Mouse (Mus musculus) cerebellum, postnatal 25 days (tissue): ENCODE results near the gene Cabin1.
A peak's percentile ranks its signal among the peaks of the same experiment; 100 is the strongest.

Source experiments
- DNase-seq, 2 experiments: peaks; one replicate each; pipeline ENCODE4 v3.0.0; 2021; ENCODE audit warnings: mixed read lengths in 2 of 2

Cabin1 gene

DNA sequence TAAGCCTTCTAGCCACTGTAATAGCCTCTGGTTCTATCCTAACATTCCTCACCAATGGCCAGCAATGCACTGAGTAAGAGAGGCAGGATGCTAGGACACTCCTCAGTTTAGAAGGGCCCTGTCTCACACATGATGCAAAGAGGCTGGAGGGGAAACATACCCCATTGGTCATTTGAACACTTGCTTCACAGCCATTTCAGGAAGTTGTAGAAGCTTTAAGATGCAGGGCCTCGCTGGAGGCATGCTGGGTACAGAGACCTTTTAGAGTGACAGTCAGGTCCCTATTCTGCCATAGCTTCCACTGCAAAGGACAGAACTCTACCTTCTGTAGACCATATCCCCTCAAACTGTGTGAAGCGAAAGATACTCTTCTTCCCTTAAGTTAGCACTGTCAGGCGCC is 66.4 kb downstream of the Cabin1 start:
- no peak for DNase-seq

DNA sequence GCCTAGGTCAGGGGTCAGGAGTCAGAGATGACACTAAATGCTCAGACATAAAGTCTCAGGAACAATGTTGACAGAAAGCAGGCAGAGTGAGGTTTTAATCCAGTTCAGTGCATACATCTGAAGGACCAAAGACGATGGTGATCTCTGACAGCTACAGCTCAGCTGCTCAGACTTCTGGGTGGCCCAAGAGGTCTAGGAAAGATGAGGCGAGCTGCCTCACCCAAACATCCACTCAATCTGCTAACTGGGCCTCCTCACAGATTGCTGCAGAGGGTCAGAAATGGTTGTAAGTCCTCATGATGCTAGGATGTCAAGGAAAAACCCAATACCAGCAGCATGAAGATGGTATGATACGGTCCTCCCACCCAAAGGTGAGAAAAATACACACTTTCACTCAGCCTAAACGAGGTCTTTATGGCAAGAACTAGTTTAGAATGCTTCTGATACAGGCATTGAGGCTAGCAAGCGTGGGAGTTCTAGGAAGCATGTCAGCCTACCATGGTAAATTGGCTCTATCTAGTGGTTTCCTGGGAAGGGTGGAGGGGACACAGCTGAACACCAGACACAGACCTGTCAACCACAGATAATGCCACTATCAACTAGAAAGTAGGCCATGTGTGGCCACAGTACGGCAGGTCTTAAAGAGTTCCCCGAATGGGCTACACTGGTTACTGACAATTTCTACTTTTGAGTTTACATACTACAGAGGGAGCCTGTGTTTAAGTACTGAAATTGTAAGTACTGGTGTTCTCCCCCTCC is 67.4 kb downstream of the Cabin1 start:
- DNase-seq, result no peak

DNA sequence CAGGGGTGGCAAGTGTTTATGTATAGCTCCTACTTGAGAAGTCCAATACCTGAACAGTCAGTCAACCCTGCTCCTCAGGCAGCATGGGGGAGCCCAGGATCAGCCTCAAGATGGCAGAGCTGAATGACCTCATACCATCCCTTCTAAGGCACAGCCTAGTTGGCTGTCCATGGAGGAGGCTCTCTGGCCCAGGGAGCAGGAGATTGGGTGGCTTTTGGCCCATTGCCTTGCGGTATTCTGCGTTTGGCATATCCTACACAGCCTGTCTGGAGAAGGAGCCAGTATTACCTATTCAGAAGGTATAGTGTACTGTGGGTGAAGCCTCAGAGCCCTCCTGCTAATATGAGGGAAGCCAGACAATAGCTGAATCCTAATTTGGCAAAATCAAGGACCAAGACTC is 68.6 kb downstream of the Cabin1 start:
- DNase-seq, result peak in 1 of 2 experiments; percentile 57

- DNase-seq, result peak; percentile 42 to 51
These were observed 69.1 kb downstream of the Cabin1 start for GRCm38 (mm10) chr10:75695078-75695477.

DNA sequence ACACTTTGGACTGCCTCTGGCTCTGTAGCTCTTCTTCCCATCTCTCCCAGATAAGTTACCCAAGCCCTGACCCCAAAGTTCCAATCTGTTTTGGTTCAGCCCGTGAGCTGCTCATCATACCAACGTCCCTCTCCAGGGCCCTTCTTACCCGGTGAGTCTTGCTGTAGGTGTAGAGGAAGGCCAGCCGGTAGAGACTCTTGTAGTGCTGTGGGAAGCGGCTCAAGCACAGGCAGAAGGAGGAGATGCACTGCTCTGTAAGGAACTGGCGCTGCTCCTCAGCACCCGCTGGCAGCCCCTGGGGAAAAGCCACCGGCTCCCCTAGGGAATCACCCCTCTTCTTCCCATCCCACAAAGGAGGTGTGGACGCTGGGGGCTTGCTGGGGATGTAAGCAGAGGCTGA is 69.6 kb downstream of the Cabin1 start:
- peak; percentile 45 to 52 for DNase-seq

DNA sequence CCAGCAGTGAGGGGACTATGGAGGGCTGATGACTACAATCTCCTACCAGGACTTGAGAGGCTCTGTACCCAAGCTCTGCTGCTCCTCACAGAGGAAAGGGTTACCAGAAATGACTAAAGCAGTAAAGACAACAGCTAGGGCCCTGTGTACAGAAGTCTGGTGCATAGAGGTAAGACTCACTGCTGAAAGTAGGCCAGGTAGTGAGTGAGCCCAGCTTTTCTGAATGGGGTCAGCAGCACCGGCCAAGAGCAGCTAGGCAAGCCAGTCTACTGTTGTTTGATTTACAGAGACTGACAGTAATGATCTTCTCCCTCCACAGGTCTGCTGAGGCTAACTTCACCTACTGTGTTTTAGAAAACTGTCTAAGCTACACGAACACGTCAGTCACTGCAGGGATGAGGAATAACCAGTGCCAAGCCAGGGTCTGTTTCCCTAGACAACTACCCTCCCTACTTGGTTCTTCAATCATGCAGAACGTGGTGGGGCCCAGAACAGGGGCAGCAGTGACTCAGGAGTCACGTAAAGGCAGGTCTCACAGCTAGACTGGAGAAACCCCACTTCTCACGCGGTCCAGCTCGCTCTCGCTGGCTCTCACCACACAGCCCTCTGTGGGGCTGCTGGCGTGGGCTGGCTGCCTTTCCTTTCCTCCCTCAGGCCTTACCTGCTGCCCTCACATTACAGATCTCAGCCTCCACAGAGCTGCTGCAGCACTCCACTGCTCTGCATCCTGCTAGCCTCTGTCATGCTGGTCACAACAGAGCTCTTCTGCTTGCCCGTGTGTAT is 70.5 kb downstream of the Cabin1 start:
- DNase-seq, result peak; percentile 68 to 69

DNA sequence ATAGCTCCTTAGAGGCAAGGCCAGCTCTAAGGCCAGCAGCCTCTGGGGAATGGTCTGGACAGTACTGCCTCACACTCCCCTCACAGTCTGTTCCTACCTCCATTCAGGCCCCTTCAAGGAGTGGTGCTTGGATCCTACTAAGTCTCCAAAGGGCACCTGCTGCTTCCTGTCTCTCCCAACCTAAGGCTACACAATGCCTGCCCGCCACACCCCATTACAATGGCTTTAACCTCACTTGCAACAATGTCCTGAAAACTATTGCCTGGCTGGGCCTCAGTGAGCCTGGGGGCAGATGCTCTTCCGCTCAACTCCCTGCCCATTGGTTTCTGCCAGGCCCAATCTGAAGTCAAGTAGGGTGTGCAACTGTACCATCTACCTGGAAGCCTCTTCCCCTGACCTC is 75.5 kb downstream of the Cabin1 start:
- DNase-seq, result no peak

DNA sequence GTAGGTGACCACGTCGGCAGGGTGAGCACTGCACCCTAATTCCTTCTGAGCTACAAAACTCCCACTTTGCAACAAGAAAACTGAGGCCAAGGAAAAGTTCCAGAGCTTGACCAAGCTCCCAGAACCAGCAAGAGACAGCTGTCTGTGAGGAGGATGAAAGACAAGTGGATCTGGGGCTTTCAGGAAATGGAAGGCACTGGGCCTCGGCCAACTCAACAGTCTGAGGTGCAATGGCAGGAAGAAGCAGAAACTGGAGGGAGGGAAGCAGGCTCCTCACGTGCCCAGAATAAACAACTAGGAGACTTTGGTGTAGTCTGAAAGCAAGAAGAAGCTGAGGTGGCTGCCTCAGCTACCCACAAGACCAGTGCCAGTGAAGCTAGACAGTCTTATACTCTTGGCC is 77.4 kb downstream of the Cabin1 start:
- no peak for DNase-seq

DNA sequence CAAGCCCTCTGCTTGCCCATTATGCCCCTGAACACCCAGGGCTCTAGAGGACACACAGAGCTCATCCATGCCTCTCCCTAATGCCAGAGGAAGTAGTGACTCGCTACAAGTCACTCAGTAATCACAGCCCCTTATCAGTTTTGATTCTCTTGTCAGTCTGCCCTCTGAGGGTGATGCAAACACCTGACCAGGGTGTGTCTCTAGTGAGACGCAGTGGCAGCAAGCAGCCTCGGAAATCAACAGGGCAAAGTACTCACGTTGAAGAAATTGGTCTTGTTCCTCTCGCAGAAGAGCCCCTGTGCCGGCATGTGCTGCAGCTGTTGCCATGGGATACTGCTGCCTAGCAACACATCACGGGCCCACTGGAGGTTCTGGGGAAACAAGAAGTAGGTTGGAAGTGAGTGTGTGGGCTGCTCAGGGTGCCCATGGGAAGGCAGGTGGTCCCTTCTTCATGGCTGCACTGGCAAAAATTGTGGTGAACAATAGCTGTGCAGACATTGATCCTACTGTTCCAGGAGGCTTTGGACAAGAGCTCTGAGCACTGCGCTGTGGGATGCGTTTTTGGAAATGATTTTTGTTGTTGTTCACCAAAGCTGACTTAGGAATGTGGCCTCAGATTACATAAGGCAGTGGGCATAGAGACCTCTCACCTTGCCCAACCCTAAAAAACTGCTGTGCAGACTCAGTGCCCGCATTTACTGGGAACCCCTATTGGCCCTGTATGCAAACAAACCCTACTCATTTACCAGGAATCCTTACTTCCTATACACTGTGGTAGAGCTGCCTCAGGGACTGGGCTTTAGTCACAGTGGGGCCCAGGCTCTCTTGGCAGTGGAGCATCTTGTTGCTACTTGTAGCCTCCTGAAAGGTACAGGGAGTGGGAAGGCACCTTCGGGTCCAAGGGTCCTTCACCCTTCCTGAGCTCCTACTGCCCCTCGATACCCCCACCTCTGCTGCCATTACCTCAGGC is 79.8 kb downstream of the Cabin1 start:
- DNase-seq, result no peak

DNA sequence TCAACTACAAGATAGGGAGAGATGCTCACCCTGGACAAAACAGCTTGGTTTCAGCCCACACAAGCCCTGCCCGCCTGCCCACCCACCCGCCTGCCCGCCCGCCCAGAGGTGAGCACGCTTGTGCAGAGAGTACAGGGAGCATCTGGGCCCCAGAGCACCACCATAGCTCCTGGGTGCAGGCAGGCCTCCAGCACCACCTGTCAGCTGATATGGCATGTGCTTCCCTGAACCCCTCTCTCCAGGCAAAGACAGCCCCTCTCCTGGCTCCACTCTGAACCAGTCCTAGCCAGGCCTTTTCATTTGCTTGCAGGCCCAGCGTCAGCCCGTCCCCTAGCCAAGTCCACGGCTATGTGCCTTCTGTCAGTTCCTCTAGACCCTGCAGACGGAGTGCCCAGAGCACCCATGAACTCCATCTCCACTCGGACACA is 83.6 kb downstream of the Cabin1 start:
- DNase-seq, result peak; percentile 69 to 73

DNA sequence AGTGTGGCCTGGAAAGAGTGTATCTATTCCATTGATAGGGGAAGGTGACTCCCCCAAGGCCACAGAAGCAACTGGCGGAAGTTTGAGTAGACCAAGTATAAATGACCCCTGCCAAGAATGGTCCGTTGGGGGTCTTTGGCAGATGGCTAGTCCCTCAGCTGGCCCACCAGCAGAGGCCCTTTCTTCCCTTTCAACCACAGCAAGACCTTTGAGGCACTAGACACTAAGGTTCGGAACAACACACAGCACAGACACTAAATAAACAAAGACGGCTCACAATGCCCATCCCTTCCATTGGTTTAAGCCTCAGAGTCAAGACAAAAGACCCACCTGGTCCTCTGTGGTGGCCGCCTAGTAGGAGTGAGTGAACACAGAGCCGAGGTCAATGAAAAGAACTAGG is 84.9 kb downstream of the Cabin1 start:
- DNase-seq, result no peak

DNA sequence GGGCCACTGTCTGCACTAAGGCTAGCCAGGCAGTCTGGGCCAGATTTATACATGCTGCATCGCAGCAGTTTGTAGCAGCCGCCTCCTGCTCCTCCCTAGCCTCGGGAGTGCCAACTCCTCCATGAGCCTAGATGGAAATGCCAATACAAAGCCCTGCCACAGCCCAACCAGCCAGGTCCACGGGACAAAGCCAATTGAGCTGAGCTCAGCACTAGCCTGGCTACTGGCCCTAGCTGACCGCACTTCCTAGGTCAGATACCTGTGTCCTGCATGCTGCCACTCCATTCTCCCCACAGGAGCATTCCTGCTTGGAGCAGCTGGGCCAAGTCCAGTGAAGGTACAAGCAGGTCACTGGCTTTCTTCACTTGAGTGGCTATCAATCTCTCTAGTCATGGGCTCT is 86.2 kb downstream of the Cabin1 start:
- peak; percentile 79 to 81 for DNase-seq

GRCm38 (mm10) chr10:75677571-75677970 is 86.6 kb downstream of the Cabin1 start:
- no peak for DNase-seq

DNA sequence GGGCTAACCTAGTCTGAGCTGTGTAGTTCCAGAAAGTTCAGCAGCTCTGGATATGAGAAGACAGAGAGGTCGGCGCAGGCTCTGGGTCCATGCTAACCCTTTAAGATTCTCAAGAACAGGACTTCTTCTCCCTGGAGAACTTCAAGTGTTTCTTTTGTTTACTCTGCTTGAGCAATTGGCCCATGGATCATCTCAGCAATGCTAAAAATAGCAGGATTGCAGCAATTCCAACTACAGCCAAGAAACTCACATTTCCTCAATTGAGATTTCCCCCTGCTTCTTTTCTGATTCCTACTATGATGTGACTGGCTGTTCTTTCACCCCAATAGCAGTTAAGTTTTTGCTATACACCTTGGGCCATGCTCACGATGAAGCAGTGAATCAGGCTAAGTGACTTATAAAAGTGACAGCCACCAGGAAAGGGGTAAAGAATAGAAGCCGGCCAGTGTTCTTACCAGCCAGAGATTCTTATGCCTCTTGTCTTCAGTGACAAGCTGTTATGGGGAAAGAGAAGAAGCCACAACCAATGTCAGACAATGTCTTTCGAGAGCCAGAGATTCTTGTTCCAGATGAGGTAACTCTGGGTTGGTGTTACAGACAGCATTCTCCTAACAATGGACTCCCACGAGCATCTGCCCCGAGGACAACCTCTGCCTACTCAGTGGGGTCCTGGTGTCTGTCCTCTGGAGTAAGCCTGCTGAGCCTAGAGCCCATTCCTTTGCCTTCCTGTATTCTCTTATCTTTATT is 87.1 kb downstream of the Cabin1 start:
- DNase-seq, result no peak

- DNase-seq, result no peak
These were observed 87.9 kb downstream of the Cabin1 start for GRCm38 (mm10) chr10:75676286-75676685.

DNA sequence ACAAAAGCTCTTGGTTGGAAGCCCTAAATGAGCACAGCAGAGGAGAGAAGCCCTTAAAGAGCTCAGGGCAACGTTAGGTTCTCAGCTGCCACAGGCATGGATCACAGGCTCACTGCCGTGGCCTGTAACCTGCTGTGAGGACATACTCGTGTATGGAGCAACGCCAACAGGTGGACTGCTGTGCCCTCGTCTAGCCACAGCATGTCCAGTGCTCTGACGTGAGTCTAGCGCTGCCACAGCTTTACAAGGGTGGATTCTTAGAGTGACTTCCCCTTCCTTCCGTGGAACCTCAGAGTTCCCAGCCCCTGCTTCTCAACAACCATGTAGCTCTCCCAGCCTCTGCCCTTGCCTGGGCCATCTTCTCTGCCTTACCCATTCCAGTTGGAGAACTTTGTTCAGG is 88.5 kb downstream of the Cabin1 start:
- DNase-seq, result no peak

DNA sequence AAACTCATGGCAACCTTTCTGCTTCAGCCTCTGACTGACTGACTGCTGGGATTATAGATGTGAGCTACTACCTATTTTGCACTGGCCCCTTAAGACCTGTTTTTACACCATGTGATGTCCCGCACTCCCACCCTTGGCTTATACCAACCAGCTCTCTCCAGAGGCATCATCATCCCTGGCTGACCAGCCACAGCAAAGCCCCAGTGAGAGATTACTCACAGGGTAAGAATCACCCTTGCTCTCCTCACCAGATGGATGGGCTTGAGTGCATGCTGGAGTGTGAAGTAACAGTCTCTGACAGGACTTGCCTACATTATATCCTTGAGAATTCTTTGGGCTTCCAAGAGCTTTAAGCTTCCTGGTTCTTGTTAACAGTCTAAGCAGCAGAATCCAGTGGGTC is 94.2 kb downstream of the Cabin1 start:
- no peak for DNase-seq

DNA sequence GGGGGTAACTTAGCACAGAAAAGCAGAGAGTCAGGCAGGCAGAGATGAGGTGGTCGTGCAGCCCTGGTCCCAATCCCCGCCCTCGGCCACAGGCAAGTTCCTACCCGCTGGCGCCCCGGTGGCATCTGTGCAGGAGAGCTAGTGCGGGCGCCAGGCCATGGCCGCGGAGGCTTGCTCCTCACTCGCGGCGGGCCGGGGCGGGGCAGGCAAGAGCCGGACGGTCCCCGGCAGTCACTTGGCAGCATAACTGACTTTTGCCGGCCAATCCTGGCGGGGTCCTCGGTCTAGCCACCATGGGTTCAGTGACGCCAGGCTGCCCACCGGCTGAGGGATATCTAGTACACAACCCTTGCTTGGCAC is 96.2 kb downstream of the Cabin1 start:
- DNase-seq, result peak; percentile 90 to 93

GRCm38 (mm10) chr10:75667115-75667910 is 96.8 kb downstream of the Cabin1 start:
- DNase-seq, result peak; percentile 90 to 91

DNA sequence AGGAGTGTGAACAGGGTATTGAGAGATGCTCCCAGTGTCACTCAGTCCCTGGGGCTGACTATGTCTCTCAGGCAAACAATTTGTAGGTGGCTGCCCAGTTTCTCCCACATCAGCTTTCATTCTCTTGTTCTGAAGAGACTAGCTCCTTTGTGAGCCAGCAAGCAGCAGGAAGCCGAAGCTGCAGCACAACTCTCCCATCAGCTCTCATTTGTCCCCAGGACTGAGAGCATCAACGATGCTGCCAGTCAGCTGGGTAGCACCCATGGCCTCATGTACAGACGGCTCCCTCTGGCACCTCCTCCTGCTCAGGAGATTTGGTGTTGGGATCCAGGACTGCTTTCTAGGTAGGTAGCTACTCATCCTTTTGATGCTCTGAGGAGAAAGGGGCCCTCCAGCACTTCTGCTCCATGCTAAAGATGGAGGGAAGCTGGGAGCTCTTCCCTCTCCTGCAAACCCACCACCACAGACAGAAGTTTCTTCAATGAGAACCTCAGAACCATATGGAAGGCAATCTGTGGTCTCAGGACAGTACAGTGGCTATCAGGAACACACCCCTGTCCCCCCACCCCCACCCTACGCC is 97.6 kb downstream of the Cabin1 start:
- DNase-seq, result peak; percentile 68 to 72

- DNase-seq, result peak; percentile 49 to 51
These were observed 99.4 kb downstream of the Cabin1 start for GRCm38 (mm10) chr10:75664673-75665270.
